In genomic region chr11:96602806-96603205, GRCm38 (mm10) we compare ENCODE assay signal across 15 mouse cellular contexts.
"Had no signal": no experiment of that assay in that cellular context is flagged by ENCODE, and none has a peak within 500 bp of the region (broad histone marks: within the 10 kb centered on the region; RNA-seq: fewer than 3 reads in every experiment).

No protein-coding gene starts in this region.

- H3K9ac ChIP-seq: liver, postnatal 0 days; midbrain, embryonic 13.5 days; midbrain, embryonic 15.5 days; neural tube, embryonic 12.5 days; stomach, embryonic 15.5 days had no signal

- DNase-seq: liver, postnatal 0 days; lung, adult 2 months; lung, postnatal 10 days; right cerebral cortex, postnatal 14 days; thymus, adult 2 months; thymus, postnatal 25 days; thymus, postnatal 4 days had no signal

- H3K27ac ChIP-seq: macrophage; midbrain, embryonic 13.5 days; midbrain, embryonic 15.5 days; neural tube, embryonic 12.5 days; stomach, embryonic 15.5 days; stomach, postnatal 0 days had no signal

- H3K27me3 ChIP-seq: midbrain, embryonic 13.5 days; midbrain, embryonic 15.5 days; neural tube, embryonic 12.5 days; stomach, embryonic 15.5 days had no signal

- H3K4me2 ChIP-seq: midbrain, embryonic 11.5 days; midbrain, embryonic 13.5 days; midbrain, embryonic 15.5 days; neural tube, embryonic 12.5 days; stomach, embryonic 15.5 days had no signal

- H3K4me1 ChIP-seq: midbrain, embryonic 13.5 days; midbrain, embryonic 15.5 days; neural tube, embryonic 12.5 days had no signal

- H3K36me3 ChIP-seq: midbrain, embryonic 13.5 days; midbrain, embryonic 15.5 days; neural tube, embryonic 12.5 days; stomach, embryonic 15.5 days had no signal

- H3K9me3 ChIP-seq: megakaryocyte, embryonic 14.5 days; midbrain, embryonic 13.5 days; midbrain, embryonic 15.5 days; neural tube, embryonic 12.5 days; stomach, embryonic 15.5 days had no signal

- H3K4me3 ChIP-seq: megakaryocyte, embryonic 14.5 days; midbrain, embryonic 13.5 days; midbrain, embryonic 15.5 days; neural tube, embryonic 12.5 days; stomach, embryonic 15.5 days had no signal

- ATAC-seq: liver, postnatal 0 days; midbrain, embryonic 13.5 days; midbrain, embryonic 15.5 days had no signal
